In genomic region chr17:8046178-8046577, GRCm38 (mm10) we compare ENCODE assay signal across 8 mouse cellular contexts.
DNase-seq lines count a peak whose midpoint lies in the region; ATAC-seq and TF ChIP-seq lines count a peak whose summit lies in the region.
"Not testable (repeated sequence)": the region's sequence is repeated elsewhere in the genome, so short reads cannot be mapped to it uniquely, and the experiment has no call there.

No protein-coding gene starts in this region.

- intact Hi-C loops in gastrocnemius, postnatal 14 days (cut with DNase I; ENCODE audit: low total_unique reads) = not testable (repeated sequence)

- H3K36me3 ChIP-seq in lung, postnatal 0 days (ENCODE audit: insufficient read depth, low read length) = not testable (repeated sequence)

- not testable (repeated sequence) for H3K9ac ChIP-seq in lung, postnatal 0 days (replicated peaks; ENCODE audit: low read depth)

- H3K27me3 ChIP-seq in lung, postnatal 0 days (replicated peaks; ENCODE audit: insufficient read depth, low read length) = not testable (repeated sequence)

- TF ChIP-seq CTCF in lung, postnatal 0 days (IDR thresholded peaks at IDR 0.05) = peak; percentile 52

- peak; percentile 48 to 88 for DNase-seq in adrenal gland, adult (ENCODE audit: inconsistent age in 2 of 2, low spot score in 1 of 2)
- peak; percentile 83 to 86 for DNase-seq in cerebellum, postnatal 14 days
- DNase-seq in gastrocnemius, postnatal 14 days = peak; percentile 29
- peak; percentile 51 for DNase-seq in kidney, adult 18-20 months
- peak; percentile 64 to 79 for DNase-seq in layer of hippocampus, postnatal 14 days (ENCODE audit: low spot score in 2 of 2)
- not testable (repeated sequence) for DNase-seq in lung, postnatal 0 days (ENCODE audit: low spot score)
- DNase-seq in right cerebral cortex, postnatal 10 days (ENCODE audit: low spot score in 2 of 2) = peak; percentile 66 to 78
- DNase-seq in thymus, postnatal 25 days = peak; percentile 77

- not testable (repeated sequence) for ATAC-seq in lung, postnatal 0 days

- WGBS in lung, postnatal 0 days = 0% methylated on average over 2 of the region's 5 CpGs

- not testable (repeated sequence) for H3K9me3 ChIP-seq in lung, postnatal 0 days (ENCODE audit: low read length)

- H3K27ac ChIP-seq in lung, postnatal 0 days (ENCODE audit: low read length) = not testable (repeated sequence)

- TF ChIP-seq EP300 in lung, postnatal 0 days (IDR thresholded peaks at IDR 0.05) = not testable (repeated sequence)

- not testable (repeated sequence) for H3K4me1 ChIP-seq in lung, postnatal 0 days (ENCODE audit: insufficient read depth, low read depth, low read length)

- not testable (repeated sequence) for H3K4me3 ChIP-seq in lung, postnatal 0 days (ENCODE audit: low read depth, low read length)

- not testable (repeated sequence) for H3K4me2 ChIP-seq in lung, postnatal 0 days (replicated peaks; ENCODE audit: low read depth, low read length)
